Mouse (Mus musculus) olfactory bulb, adult 2 months (tissue): ENCODE data around the gene Lrp5.

Experiments used
- CTCF ChIP-seq: fragments of 200-500 bp; IDR thresholded peaks from 2 replicates; pipeline ENCODE4 v1.5.1; 2012; ENCODE audit warnings: low read depth, mild to moderate bottlenecking, low read length, moderate library complexity; ENCODE audit not compliant: insufficient read depth
- POLR2A ChIP-seq: fragments of 200-500 bp; IDR thresholded peaks from 2 replicates; pipeline ENCODE4 v1.6.1; 2012; ENCODE audit warnings: mild to moderate bottlenecking, low read depth, low read length, moderate library complexity; ENCODE audit not compliant: insufficient read depth

DNA sequence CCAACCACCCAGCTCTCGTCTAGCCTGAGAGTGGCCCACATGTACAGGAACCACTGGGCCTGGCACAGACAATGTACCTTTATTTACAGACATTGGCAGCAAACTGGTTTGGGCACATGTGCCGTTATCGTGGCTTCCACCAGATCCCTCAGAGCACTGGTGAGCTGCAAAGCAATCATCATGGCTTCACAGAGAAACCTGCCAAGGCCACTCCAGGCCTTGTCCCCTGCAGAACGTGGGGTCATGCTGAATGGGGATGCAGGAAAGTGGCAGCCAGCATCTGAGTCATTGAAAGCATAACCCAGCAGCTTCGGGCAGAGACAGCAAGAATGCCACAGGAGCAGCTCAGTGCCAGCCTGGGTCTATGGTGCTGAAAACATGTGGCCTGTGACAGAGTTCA, 92.0 kb downstream of the Lrp5 start:
- TF ChIP-seq CTCF (no peak), POLR2A (no peak)
